Mouse (Mus musculus): ENCODE measurements at regions not wholly inside any gene's neighbourhood (a gene's known extent, or its start where the extent isn't known, plus 50 kb on each side); places are given as distances from the start of the nearest gene placed in this dataset.

- Histone ChIP-seq H3K4me1 (ENCODE audit: insufficient read depth, low read length) (no peaks in the 10 kb centered on the region), H3K27me3 (ENCODE audit: insufficient read depth, low read length) (no peaks in the 10 kb centered on the region), H3K27ac (no peak overlapping the region), H3K4me2 (ENCODE audit: low read depth, low read length) (no peak overlapping the region), H3K36me3 (ENCODE audit: insufficient read depth, low read length) (no peaks in the 10 kb centered on the region), H3K9ac (replicated peaks; ENCODE audit: low read length) (no peak overlapping the region), H3K4me3 (ENCODE audit: low read length) (no peak overlapping the region), H3K9me3 (ENCODE audit: low read length) (no peaks in the 10 kb centered on the region)
- 28% methylated on average over 3 of the region's 3 CpGs for WGBS
- ATAC-seq (no peak), DNase-seq (ENCODE audit: low spot score) (no peak)
- TF ChIP-seq CTCF (IDR thresholded peaks at IDR 0.05; ENCODE audit: low read depth) = no peak
Measured at GRCm38 (mm10) chr1:78601568-78601967, 56.1 kb upstream of the Acsl3 start.

DNA sequence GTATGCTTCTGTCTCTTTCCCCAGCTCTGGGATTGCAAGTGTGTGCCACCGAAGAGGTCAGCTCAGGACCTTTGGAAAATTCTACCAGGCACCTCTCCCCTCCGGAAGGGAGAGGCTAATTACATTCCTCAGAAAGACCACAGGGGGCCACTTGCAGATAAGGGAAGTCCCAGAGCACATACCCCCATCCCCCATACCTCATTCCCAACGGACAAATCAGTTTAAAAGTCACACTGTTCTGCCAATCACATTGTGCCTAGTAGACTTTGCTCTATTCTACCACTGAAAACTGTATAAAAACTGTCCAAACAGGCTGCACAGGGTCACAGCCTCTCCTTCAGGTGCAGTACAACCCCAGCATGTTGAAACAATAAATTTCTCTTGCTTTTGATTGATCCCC lies 55.6 kb upstream of the Acsl3 start:
- no peaks in the 10 kb centered on the region for H3K27me3 ChIP-seq (ENCODE audit: insufficient read depth, low read length)
- ATAC-seq = no peak

GRCm38 (mm10) chr1:78602885-78603284 lies 54.7 kb upstream of the Acsl3 start:
- no peak for DNase-seq (ENCODE audit: low spot score)
- ATAC-seq = no peak
- WGBS = 94% methylated on average over 3 of the region's 3 CpGs
- no peak overlapping the region for H3K4me2 ChIP-seq (ENCODE audit: low read depth, low read length)
- TF ChIP-seq CTCF (IDR thresholded peaks at IDR 0.05; ENCODE audit: low read depth) = no peak
- H3K36me3 ChIP-seq (ENCODE audit: insufficient read depth, low read length) = no peaks in the 10 kb centered on the region
- no peaks in the 10 kb centered on the region for H3K4me1 ChIP-seq (ENCODE audit: insufficient read depth, low read length)
- no peaks in the 10 kb centered on the region for H3K27me3 ChIP-seq (ENCODE audit: insufficient read depth, low read length)
- no peaks in the 10 kb centered on the region for H3K9me3 ChIP-seq (ENCODE audit: low read length)
- no peak overlapping the region for H3K9ac ChIP-seq (replicated peaks; ENCODE audit: low read length)
- no peak overlapping the region for H3K27ac ChIP-seq
- no peak overlapping the region for H3K4me3 ChIP-seq (ENCODE audit: low read length)

More for the DNA sequence above, 55.6 kb upstream of the Acsl3 start:
- Histone ChIP-seq H3K36me3 (ENCODE audit: insufficient read depth, low read length) (no peaks in the 10 kb centered on the region), H3K27ac (no peak overlapping the region), H3K4me1 (ENCODE audit: insufficient read depth, low read length) (no peaks in the 10 kb centered on the region), H3K4me2 (ENCODE audit: low read depth, low read length) (no peak overlapping the region), H3K9ac (replicated peaks; ENCODE audit: low read length) (no peak overlapping the region), H3K9me3 (ENCODE audit: low read length) (no peaks in the 10 kb centered on the region), H3K4me3 (ENCODE audit: low read length) (no peak overlapping the region)
- DNase-seq (ENCODE audit: low spot score) = no peak
- 9% methylated on average over 3 of the region's 3 CpGs for WGBS
- TF ChIP-seq CTCF (IDR thresholded peaks at IDR 0.05; ENCODE audit: low read depth) = no peak

DNA sequence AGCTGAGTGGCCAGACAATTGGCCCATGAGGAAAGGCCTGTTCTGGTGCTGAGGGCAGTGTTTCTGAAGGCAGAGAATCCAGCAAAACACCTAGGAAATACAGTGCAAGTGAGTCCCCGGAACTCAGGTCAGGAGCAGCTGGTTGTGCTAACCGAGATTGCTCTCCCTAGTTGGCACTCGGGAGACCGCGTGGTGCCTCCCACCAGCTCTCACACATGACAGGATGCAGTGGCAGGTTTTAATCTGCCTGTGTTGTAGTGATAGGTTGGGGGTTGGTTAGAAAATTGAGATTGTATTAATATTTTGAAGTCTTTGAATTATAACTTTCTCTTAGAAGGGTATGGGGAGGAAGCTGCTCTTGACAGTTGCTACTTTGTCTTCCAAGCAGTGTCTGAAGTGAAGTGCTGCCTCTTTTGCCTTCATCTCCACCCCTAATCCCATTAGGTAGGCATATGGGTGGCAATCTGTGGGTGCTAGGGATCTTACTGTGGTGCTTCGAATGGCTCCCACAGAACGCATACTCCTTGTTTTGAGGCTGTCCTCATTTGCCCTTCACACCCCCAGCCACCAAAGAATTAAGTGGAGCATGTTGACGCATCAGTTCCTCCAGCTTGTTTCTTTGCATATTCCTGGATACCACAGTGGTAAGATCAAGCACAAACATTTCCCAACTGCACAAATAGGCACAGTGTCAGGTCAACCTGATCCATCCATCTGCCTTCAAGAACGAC lies 52.6 kb upstream of the Acsl3 start:
- ATAC-seq (no peak), DNase-seq (ENCODE audit: low spot score) (no peak)
- no peaks in the 10 kb centered on the region for H3K4me1 ChIP-seq (ENCODE audit: insufficient read depth, low read length)
- no peaks in the 10 kb centered on the region for H3K27me3 ChIP-seq (ENCODE audit: insufficient read depth, low read length)
- no peak overlapping the region for H3K9ac ChIP-seq (replicated peaks; ENCODE audit: low read length)
- no peak for TF ChIP-seq CTCF (IDR thresholded peaks at IDR 0.05; ENCODE audit: low read depth)
- H3K4me2 ChIP-seq (ENCODE audit: low read depth, low read length) = no peak overlapping the region
- no peaks in the 10 kb centered on the region for H3K9me3 ChIP-seq (ENCODE audit: low read length)
- H3K27ac ChIP-seq = no peak overlapping the region
- H3K36me3 ChIP-seq (ENCODE audit: insufficient read depth, low read length) = no peaks in the 10 kb centered on the region
- 84% methylated on average over 9 of the region's 9 CpGs for WGBS
- no peak overlapping the region for H3K4me3 ChIP-seq (ENCODE audit: low read length)

Measured in hindbrain, postnatal 0 days (tissue).